Mouse (Mus musculus) midbrain, embryonic 13.5 days (tissue): Measurements from ENCODE around the gene Galt. TPM values are rescaled to one million over a fixed set of nuclear protein-coding genes. Genes with fewer than 3 reads are reported as not detected.

Source experiments
- ATAC-seq: fragments of 200-750 bp; cut with Nextera tagmentation; 2 replicates; pipeline ENCODE4 v1.8.0; 2017; ENCODE audit warnings: mild to moderate bottlenecking, moderate TSS enrichment, moderate library complexity
- H3K27ac ChIP-seq: fragments of 300-500 bp; sonication (generic); 2 replicates; pipeline ENCODE4 v1.5.1; 2015; ENCODE audit warnings: inconsistent platforms, mild to moderate bottlenecking, moderate library complexity
- H3K27me3 ChIP-seq: fragments of 300-500 bp; sonication (generic); 2 replicates; pipeline ENCODE4 v1.6.1; 2015; ENCODE audit warnings: mild to moderate bottlenecking, inconsistent platforms
- H3K36me3 ChIP-seq: fragments of 300-500 bp; sonication (generic); 2 replicates; pipeline ENCODE4 v1.6.1; 2015; ENCODE audit warnings: mild to moderate bottlenecking, inconsistent platforms
- H3K4me1 ChIP-seq: fragments of 300-500 bp; sonication (generic); replicated peaks from 2 replicates; pipeline ENCODE4 v1.6.1; 2015; ENCODE audit warnings: inconsistent platforms
- H3K4me2 ChIP-seq: fragments of 300-500 bp; sonication (generic); replicated peaks from 2 replicates; pipeline ENCODE4 v1.6.1; 2015; ENCODE audit warnings: moderate library complexity, mild to moderate bottlenecking, inconsistent platforms
- H3K4me3 ChIP-seq: fragments of 300-500 bp; sonication (generic); replicated peaks from 2 replicates; pipeline ENCODE4 v1.5.1; 2015; ENCODE audit warnings: mild to moderate bottlenecking, inconsistent platforms
- H3K9ac ChIP-seq: fragments of 300-500 bp; sonication (generic); replicated peaks from 2 replicates; pipeline ENCODE4 v1.6.1; 2015; ENCODE audit warnings: mild to moderate bottlenecking, inconsistent platforms
- H3K9me3 ChIP-seq: fragments of 300-500 bp; sonication (generic); 2 replicates; pipeline ENCODE4 v1.6.1; 2016; ENCODE audit warnings: mild to moderate bottlenecking, inconsistent platforms
- WGBS: fragments of 180-500 bp; shearing (Covaris S2); methylation state at CpG from one replicate; pipeline ENCODE4 v1.1.7; 2015; 5-methylcytosine and 5-hydroxymethylcytosine counted together
- polyA plus RNA-seq: library from polyadenylated mRNA; unstranded; fragments of >200 nt; fragmentation: Nextera tagmentation; extraction: Ambion mirVana; gene quantifications from 2 replicates; pipeline ENCODE4 v1.2.1, GENCODE M21; 2015

Galt gene
- polyA plus RNA-seq, 1 experiment from 2014 or later = 29.7 TPM

DNA sequence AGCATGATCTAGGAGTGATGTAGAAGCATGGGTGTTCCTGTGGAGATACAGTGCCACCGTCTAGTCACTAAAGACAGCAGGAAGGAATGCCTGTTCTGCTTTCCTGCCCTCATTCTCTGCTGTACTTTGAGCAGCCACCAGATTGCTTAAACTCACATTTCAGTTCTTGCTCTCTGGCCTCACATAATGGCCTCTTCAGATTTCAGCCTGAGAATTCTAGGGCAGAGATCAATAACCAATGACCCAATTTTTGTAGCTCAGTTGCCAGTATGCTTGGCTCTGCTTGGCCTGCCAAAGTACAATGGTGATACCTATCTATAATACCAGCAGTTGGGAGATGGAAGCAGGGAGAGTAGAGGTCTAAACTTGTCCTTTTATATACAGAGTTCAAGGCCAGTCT, 10.0 kb upstream of the Galt start:
- Histone ChIP-seq H3K9ac (no peak overlapping the region), H3K9me3 (peaks cover 15% of the 10 kb centered on the region), H3K4me1 (peaks cover 11% of the 10 kb centered on the region), H3K27me3 (peaks cover 3% of the 10 kb centered on the region; the same call in 1 of the 2 replicates), H3K4me3 (no peak overlapping the region), H3K4me2 (no peak overlapping the region), H3K36me3 (no peaks in the 10 kb centered on the region), H3K27ac (no peak overlapping the region)
- 82% methylated on average over 1 of the region's 1 CpGs for WGBS
- ATAC-seq = no peak

DNA sequence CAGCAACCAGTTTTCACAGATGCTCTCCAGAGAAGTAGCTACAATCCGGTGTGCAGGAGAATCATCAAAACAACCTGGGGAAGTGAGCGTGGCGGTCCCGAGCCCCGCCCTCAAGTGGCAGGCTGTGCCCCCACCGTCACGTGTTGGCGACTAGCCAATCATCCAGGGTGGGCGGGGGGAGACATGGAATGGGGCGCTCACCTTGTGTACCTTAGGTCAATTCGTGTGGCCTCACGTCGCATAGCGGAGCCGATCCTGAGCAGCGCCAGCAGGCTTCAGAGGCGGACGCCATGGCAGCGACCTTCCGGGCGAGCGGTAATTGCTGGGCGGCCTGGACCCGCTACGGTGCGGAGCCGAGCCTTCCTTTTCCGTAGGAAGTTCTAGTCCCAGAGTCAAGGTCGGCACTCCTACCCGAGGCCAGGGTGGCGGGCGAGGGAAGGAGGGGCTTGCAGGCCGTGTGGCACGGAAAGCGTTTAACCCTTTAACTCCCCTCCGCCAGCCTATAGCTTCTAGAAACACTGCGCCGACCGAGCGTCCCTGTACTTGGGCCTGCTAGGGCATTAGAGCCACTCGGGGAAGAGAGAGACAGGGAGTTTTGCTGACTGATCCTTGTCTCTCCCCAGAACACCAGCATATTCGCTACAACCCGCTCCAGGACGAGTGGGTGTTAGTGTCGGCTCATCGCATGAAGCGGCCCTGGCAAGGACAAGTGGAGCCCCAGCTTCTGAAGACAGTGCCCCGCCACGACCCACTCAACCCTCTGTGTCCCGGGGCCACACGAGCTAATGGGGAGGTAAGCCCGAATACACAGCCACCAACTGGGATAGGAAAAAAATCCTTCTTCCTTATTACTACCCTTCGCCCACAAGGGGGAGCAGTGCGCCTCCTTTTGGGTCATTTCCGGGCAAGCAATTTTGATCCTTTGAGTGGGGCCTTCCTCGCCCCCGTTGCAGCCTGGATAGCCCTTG, 594 bp downstream of the Galt start, which contains the start of gene Sigmar1:
Sigmar1 (minus strand) TSS at position 820 of the 968 bp plus-strand sequence.
- Histone ChIP-seq H3K27me3 (no peaks in the 10 kb centered on the region), H3K9ac (peak within 1 kb of the TSS; percentile 76), H3K4me1 (peaks cover 28% of the 10 kb centered on the region), H3K4me3 (peak within 1 kb of the TSS; percentile 77), H3K9me3 (no peaks in the 10 kb centered on the region), H3K36me3 (peaks cover 7% of the 10 kb centered on the region), H3K27ac (peak within 1 kb of the TSS; percentile 77), H3K4me2 (peak within 1 kb of the TSS; percentile 93)
- peak; percentile 71 for ATAC-seq
- WGBS = under 1% methylated on average over 57 of the region's 57 CpGs

DNA sequence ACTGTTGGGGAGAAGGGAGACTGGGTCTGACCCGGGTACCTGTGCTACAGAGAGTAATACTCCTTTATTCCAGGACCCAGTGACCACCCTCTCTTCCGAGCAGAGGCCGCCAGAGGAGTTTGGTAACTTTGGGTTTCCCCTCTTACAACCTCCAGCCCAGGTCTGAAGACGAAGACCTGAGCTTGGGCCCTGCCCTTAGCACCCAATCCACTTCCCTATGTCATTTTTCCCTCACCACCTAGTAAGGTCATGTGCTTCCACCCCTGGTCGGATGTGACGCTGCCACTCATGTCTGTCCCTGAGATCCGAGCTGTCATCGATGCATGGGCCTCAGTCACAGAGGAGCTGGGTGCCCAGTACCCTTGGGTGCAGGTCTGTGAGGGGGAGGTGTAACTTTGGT, 1.4 kb downstream of the Galt start:
- Histone ChIP-seq H3K4me2 (peak overlapping the region; percentile 93), H3K9me3 (no peaks in the 10 kb centered on the region), H3K4me3 (peak overlapping the region; percentile 77), H3K36me3 (peaks cover 7% of the 10 kb centered on the region), H3K27ac (no peak overlapping the region), H3K9ac (peak overlapping the region; percentile 76), H3K27me3 (no peaks in the 10 kb centered on the region), H3K4me1 (peaks cover 36% of the 10 kb centered on the region)
- ATAC-seq = no peak; the same call in 1 of the 2 replicates
- WGBS = 83% methylated on average over 8 of the region's 8 CpGs

DNA sequence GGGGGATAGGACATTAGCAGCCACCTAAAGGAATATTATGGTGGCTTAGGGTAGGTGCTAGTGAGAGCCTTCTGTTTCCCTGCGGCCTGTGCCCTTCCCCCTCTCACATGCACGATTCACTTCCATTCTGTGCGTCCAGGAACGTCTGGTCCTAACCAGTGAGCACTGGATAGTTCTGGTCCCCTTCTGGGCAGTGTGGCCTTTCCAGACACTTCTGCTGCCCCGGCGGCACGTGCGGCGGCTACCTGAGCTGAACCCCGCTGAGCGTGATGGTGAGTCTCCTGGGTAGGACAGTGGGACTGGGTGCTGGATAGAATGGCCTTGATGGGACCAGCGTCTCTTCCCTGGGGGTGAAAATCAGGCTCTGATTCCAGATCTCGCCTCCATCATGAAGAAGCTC, 2.3 kb downstream of the Galt start:
- WGBS = 91% methylated on average over 13 of the region's 13 CpGs
- peaks cover 45% of the 10 kb centered on the region for H3K4me1 ChIP-seq
- H3K36me3 ChIP-seq = peaks cover 7% of the 10 kb centered on the region
- no peaks in the 10 kb centered on the region for H3K9me3 ChIP-seq
- no peaks in the 10 kb centered on the region for H3K27me3 ChIP-seq
- H3K9ac ChIP-seq = no peak overlapping the region; the same call in 1 of the 2 replicates
- H3K27ac ChIP-seq = no peak overlapping the region
- no peak for ATAC-seq
- H3K4me2 ChIP-seq = no peak overlapping the region
- no peak overlapping the region for H3K4me3 ChIP-seq

DNA sequence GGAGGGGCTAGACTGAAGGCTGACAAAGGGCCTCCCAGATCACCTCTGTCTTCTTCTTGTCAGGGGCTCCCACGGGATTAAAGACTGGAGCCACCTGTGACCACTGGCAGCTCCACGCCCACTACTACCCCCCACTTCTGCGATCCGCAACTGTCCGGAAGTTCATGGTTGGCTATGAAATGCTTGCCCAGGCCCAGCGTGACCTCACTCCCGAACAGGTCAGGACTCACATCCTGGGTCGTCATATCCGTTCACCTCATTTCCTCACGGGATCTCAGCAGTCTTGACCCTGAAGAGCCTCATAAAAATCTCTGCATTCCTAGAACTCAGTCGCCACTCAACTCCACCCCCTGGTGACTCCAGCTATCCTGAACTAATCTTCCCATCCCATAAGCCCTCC, 3.0 kb downstream of the Galt start:
- Histone ChIP-seq H3K4me2 (no peak overlapping the region), H3K4me3 (no peak overlapping the region), H3K27ac (no peak overlapping the region), H3K36me3 (peaks cover 7% of the 10 kb centered on the region), H3K4me1 (peaks cover 51% of the 10 kb centered on the region), H3K9me3 (no peaks in the 10 kb centered on the region), H3K27me3 (no peaks in the 10 kb centered on the region), H3K9ac (no peak overlapping the region)
- WGBS = 87% methylated on average over 11 of the region's 11 CpGs
- ATAC-seq = no peak

DNA sequence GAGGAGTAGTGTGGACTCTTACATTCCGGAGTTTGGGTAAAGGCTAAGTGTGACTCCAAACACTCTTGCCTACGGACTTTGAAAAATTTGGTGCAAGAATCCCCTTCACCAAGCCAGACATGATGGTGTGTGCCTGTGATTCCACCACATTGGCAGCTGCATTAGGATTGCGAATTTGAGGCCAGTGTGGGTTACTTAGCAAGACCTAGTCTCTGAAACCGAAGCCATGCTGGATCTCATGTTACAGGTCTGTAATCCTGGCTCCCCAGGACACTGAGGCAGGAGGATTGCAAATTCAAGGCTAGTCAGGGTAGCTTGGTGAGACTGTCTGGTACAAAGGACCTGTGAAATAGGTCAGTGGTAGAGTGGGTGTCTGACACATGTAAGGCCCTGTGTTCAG, 3.7 kb downstream of the Galt start:
- peaks cover 7% of the 10 kb centered on the region for H3K36me3 ChIP-seq
- H3K9me3 ChIP-seq = no peaks in the 10 kb centered on the region
- H3K4me2 ChIP-seq = no peak overlapping the region
- H3K4me1 ChIP-seq = peaks cover 51% of the 10 kb centered on the region
- no peak overlapping the region for H3K9ac ChIP-seq
- no peaks in the 10 kb centered on the region for H3K27me3 ChIP-seq
- 89% methylated on average over 4 of the region's 4 CpGs for WGBS
- H3K4me3 ChIP-seq = no peak overlapping the region
- H3K27ac ChIP-seq = no peak overlapping the region
- no peak for ATAC-seq

DNA sequence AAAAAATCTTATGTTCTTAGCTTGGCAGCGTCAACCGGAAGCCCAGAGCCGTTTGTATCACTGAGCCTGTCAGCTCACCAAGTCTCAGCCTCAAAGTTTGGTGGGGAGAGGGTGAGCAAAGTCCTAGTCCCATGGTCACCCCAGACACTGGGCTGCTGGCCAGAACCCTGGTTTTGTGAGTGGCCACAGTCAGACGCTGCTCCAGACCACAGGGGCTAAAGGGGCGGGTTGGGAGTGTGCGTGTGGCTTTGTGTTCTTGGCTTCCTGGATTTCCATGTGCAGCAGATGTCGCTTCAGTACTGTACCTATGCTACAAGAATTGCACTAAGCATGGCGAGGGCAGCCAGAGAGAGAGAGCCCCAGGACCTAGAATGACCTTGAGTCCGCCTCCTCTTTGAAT, 4.2 kb downstream of the Galt start:
- no peak for ATAC-seq
- Histone ChIP-seq H3K36me3 (peaks cover 7% of the 10 kb centered on the region), H3K27ac (no peak overlapping the region), H3K4me2 (no peak overlapping the region), H3K27me3 (no peaks in the 10 kb centered on the region), H3K4me1 (peaks cover 51% of the 10 kb centered on the region), H3K9me3 (no peaks in the 10 kb centered on the region), H3K4me3 (no peak overlapping the region), H3K9ac (no peak overlapping the region)
- WGBS = 90% methylated on average over 9 of the region's 9 CpGs

DNA sequence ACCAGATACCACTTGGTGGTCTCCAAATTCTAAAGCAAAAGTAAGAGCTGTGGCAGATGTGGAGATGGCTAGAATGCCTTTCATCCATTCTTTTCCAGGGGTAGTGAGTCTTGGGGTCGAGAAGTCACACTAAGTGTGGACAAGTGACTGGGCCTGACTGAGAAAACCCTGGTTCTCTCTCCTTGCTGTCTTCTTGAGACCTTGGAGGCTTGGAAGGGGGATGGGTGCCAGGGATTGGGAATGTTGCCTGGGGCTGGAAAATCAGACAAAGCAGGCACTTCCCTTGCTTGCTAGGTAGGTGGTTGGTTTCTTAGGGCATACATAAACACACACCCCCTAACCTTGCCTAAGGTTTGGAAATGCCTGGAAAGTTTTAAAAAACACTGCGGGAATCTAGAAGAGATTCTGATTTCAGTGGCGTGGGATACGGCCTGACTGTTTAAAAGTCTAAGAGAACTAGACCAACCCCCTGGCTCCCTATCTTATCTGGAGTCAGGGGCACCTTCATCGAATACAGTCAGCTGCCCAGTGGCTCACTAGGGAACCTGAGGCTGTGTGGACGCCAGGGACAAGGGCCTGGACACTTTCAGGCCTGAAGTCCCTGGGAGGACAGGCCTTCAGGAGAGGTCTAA, 4.7 kb downstream of the Galt start:
- H3K4me3 ChIP-seq = peak overlapping the region; percentile 39
- 39% methylated on average over 6 of the region's 6 CpGs for WGBS
- peaks cover 48% of the 10 kb centered on the region for H3K4me1 ChIP-seq
- no peak for ATAC-seq
- H3K9ac ChIP-seq = peak overlapping the region; percentile 73
- H3K27ac ChIP-seq = 0 out of 2 replicates have a peak overlapping the region, but pooled peaks have one; percentile 14
- H3K9me3 ChIP-seq = no peaks in the 10 kb centered on the region
- peak overlapping the region; percentile 62 for H3K4me2 ChIP-seq
- H3K36me3 ChIP-seq = peaks cover 7% of the 10 kb centered on the region
- H3K27me3 ChIP-seq = no peaks in the 10 kb centered on the region

DNA sequence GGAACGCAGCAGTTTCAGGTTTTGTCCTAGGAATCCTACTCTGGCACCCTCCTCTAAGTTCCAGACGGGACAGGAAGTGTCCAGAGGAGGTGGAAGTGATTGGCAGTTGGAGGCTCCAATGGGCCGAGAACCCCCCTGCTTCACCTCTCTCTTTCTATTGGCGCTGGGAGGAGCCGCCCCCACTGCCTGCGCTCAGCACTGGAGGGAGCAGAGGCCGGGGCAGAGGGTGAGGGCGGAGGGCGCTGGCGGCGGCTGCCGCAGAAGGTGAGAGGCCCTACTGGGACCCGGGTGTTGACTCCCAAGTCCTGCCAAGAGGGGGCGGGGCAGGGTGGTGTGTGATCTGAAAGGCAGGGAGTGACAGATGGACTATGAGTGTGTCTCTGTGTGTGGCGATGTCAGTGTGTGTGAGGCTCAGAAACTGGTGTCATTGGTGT, 5.3 kb downstream of the Galt start:
- H3K27ac ChIP-seq = peak overlapping the region; percentile 64

DNA sequence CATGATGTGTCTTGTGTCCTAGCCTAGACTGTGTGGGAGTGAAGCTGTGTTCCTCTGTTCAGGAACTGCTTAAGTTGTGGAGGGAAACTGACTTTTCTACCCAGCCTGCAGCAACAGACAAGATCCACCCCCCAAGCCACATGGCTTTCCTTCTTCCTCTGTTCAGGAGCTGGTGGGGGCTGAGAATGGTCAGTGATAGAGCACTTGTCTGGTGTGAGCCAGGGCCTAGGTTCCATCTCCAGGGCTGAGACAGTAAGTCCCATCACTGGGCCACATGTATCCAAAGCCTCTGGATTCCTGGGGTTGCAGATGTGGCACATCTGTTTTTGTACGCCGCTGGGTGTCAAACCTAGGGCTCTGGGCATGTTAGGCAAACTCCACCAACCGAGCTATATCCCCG, 5.9 kb downstream of the Galt start:
- 90% methylated on average over 4 of the region's 4 CpGs for WGBS
- H3K27ac ChIP-seq = peak overlapping the region; percentile 64
- peak; percentile 21; the same call in 1 of the 2 replicates for ATAC-seq

More for the DNA sequence above, 5.3 kb downstream of the Galt start:
- Histone ChIP-seq H3K9me3 (no peaks in the 10 kb centered on the region), H3K4me2 (peak overlapping the region; percentile 62), H3K36me3 (peaks cover 7% of the 10 kb centered on the region), H3K4me1 (peaks cover 43% of the 10 kb centered on the region), H3K27me3 (no peaks in the 10 kb centered on the region), H3K4me3 (peak overlapping the region; percentile 39), H3K9ac (peak overlapping the region; percentile 73)
- ATAC-seq = peak; percentile 85
- under 1% methylated on average over 15 of the region's 15 CpGs for WGBS

DNA sequence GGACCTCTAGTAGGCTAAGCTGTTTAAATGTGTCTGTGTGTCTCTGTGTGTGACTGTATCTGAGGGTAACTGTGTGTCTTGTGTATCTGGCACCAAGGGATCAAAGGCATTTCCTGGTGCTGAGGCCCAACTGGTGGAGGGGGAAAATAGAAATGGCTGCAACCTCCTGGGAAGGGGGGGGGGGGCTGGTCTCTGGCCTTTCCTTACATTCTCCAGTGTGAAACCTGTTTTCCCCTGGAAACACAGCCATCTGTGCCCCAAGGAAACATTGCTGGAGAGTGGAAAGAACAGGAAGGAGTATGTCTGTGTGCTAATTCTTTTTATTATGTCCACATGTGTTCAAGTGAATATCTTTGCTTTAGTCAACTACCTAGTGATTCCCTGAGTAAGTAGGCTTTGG, 6.7 kb downstream of the Galt start:
- Histone ChIP-seq H3K27ac (0 out of 2 replicates have a peak overlapping the region, but pooled peaks have one; percentile 22), H3K9me3 (no peaks in the 10 kb centered on the region), H3K4me3 (no peak overlapping the region), H3K36me3 (peaks cover 7% of the 10 kb centered on the region), H3K27me3 (no peaks in the 10 kb centered on the region), H3K4me1 (peaks cover 37% of the 10 kb centered on the region), H3K4me2 (0 out of 2 replicates have a peak overlapping the region, but pooled peaks have one; percentile 62), H3K9ac (peak overlapping the region; percentile 41; the same call in 1 of the 2 replicates)
- no peak for ATAC-seq

More for the DNA sequence above, 5.9 kb downstream of the Galt start:
- peak overlapping the region; percentile 62 for H3K4me2 ChIP-seq
- peaks cover 7% of the 10 kb centered on the region for H3K36me3 ChIP-seq
- H3K27me3 ChIP-seq = no peaks in the 10 kb centered on the region
- H3K9me3 ChIP-seq = no peaks in the 10 kb centered on the region
- 0 out of 2 replicates have a peak overlapping the region, but pooled peaks have one; percentile 73 for H3K9ac ChIP-seq
- peaks cover 43% of the 10 kb centered on the region for H3K4me1 ChIP-seq
- H3K4me3 ChIP-seq = peak overlapping the region; percentile 39
